Mouse (Mus musculus): ENCODE measurements around the gene Polr3gl. TPM values are rescaled to one million over a fixed set of nuclear protein-coding genes. Genes with fewer than 3 reads are reported as not detected.

Gene Polr3gl
- polyA plus RNA-seq, 1 experiment, result 9.2 TPM

- Histone ChIP-seq H3K4me1 (ENCODE audit: control insufficient read depth, insufficient read depth, insufficient read length) (peaks cover 6% of the 10 kb centered on the region), H3K27ac (ENCODE audit: insufficient read depth, low read length) (no peak overlapping the region), H3K27me3 (ENCODE audit: control insufficient read depth, insufficient read depth, low read length) (peaks cover 15% of the 10 kb centered on the region), H3K4me3 (ENCODE audit: extremely low read depth, insufficient read depth, insufficient read length) (no peak overlapping the region), H3K36me3 (ENCODE audit: control insufficient read depth, insufficient read depth, low read length) (no peaks in the 10 kb centered on the region)
- 70% methylated on average over 5 of the region's 5 CpGs for WGBS
- DNase-seq (ENCODE audit: low read depth in 1 of 2, low spot score in 2 of 2), result no peak
- TF ChIP-seq CTCF (IDR thresholded peaks at IDR 0.05; ENCODE audit: extremely low read depth, insufficient read depth, insufficient read length, insufficient replicate concordance), result no peak
- no peak for TF ChIP-seq POLR2A (IDR thresholded peaks at IDR 0.05; ENCODE audit: low read depth, low read length)
Observed at GRCm38 (mm10) chr3:96602704-96603084, 8.7 kb upstream of the Polr3gl start.

- WGBS, result 70% methylated on average over 10 of the region's 10 CpGs
- H3K27ac ChIP-seq (ENCODE audit: insufficient read depth, low read length), result no peak overlapping the region
- H3K4me3 ChIP-seq (ENCODE audit: extremely low read depth, insufficient read depth, insufficient read length), result no peak overlapping the region
- DNase-seq (ENCODE audit: low read depth in 1 of 2, low spot score in 2 of 2), result no peak
- H3K4me1 ChIP-seq (ENCODE audit: control insufficient read depth, insufficient read depth, insufficient read length), result peaks cover 9% of the 10 kb centered on the region
- no peak for TF ChIP-seq CTCF (IDR thresholded peaks at IDR 0.05; ENCODE audit: extremely low read depth, insufficient read depth, insufficient read length, insufficient replicate concordance)
- no peaks in the 10 kb centered on the region for H3K36me3 ChIP-seq (ENCODE audit: control insufficient read depth, insufficient read depth, low read length)
- H3K27me3 ChIP-seq (ENCODE audit: control insufficient read depth, insufficient read depth, low read length), result peaks cover 20% of the 10 kb centered on the region
Observed at GRCm38 (mm10) chr3:96601941-96602703, 8.1 kb upstream of the Polr3gl start.

- TF ChIP-seq CTCF (IDR thresholded peaks at IDR 0.05; ENCODE audit: extremely low read depth, insufficient read depth, insufficient read length, insufficient replicate concordance), result no peak
- no peak for TF ChIP-seq POLR2A (IDR thresholded peaks at IDR 0.05; ENCODE audit: low read depth, low read length)
- H3K4me1 ChIP-seq (ENCODE audit: control insufficient read depth, insufficient read depth, insufficient read length), result peaks cover 16% of the 10 kb centered on the region
- H3K27me3 ChIP-seq (ENCODE audit: control insufficient read depth, insufficient read depth, low read length), result peaks cover 27% of the 10 kb centered on the region
- peak overlapping the region; percentile 61; the same call in 1 of the 2 replicates for H3K4me3 ChIP-seq (ENCODE audit: extremely low read depth, insufficient read depth, insufficient read length)
- 2% methylated on average over 39 of the region's 40 CpGs for WGBS
- peak overlapping the region; percentile 20; the same call in 1 of the 2 replicates for H3K27ac ChIP-seq (ENCODE audit: insufficient read depth, low read length)
- H3K36me3 ChIP-seq (ENCODE audit: control insufficient read depth, insufficient read depth, low read length), result no peaks in the 10 kb centered on the region
- no peak for DNase-seq (ENCODE audit: low read depth in 1 of 2, low spot score in 2 of 2)
Observed at GRCm38 (mm10) chr3:96601251-96601787, 7.3 kb upstream of the Polr3gl start.

GRCm38 (mm10) chr3:96600639-96601250 is 6.8 kb upstream of the Polr3gl start, which contains the start of gene Lix1l:
Lix1l (plus strand) TSS chr3:96601149.
- peak; percentile 64 to 83 for DNase-seq (ENCODE audit: low read depth in 1 of 2, low spot score in 2 of 2)

GRCm38 (mm10) chr3:96599411-96599810 is 5.4 kb upstream of the Polr3gl start:
- DNase-seq (ENCODE audit: low read depth in 1 of 2, low spot score in 2 of 2), result no peak
- no peak overlapping the region for H3K4me3 ChIP-seq (ENCODE audit: extremely low read depth, insufficient read depth, insufficient read length)
- H3K36me3 ChIP-seq (ENCODE audit: control insufficient read depth, insufficient read depth, low read length), result no peaks in the 10 kb centered on the region
- no peak overlapping the region for H3K27ac ChIP-seq (ENCODE audit: insufficient read depth, low read length)
- H3K4me1 ChIP-seq (ENCODE audit: control insufficient read depth, insufficient read depth, insufficient read length), result peaks cover 19% of the 10 kb centered on the region
- WGBS, result 88% methylated on average over 3 of the region's 3 CpGs
- peaks cover 28% of the 10 kb centered on the region for H3K27me3 ChIP-seq (ENCODE audit: control insufficient read depth, insufficient read depth, low read length)
- no peak for TF ChIP-seq CTCF (IDR thresholded peaks at IDR 0.05; ENCODE audit: extremely low read depth, insufficient read depth, insufficient read length, insufficient replicate concordance)
- no peak for TF ChIP-seq POLR2A (IDR thresholded peaks at IDR 0.05; ENCODE audit: low read depth, low read length)

More at GRCm38 (mm10) chr3:96600639-96601250, 6.8 kb upstream of the Polr3gl start, which contains the start of gene Lix1l:
- Histone ChIP-seq H3K27ac (ENCODE audit: insufficient read depth, low read length) (peak within 1 kb of the TSS; percentile 20; the same call in 1 of the 2 replicates), H3K4me3 (ENCODE audit: extremely low read depth, insufficient read depth, insufficient read length) (peak within 1 kb of the TSS; percentile 61), H3K27me3 (ENCODE audit: control insufficient read depth, insufficient read depth, low read length) (peaks cover 28% of the 10 kb centered on the region), H3K36me3 (ENCODE audit: control insufficient read depth, insufficient read depth, low read length) (no peaks in the 10 kb centered on the region), H3K4me1 (ENCODE audit: control insufficient read depth, insufficient read depth, insufficient read length) (peaks cover 19% of the 10 kb centered on the region)
- TF ChIP-seq POLR2A (IDR thresholded peaks at IDR 0.05; ENCODE audit: low read depth, low read length) (no peak), CTCF (IDR thresholded peaks at IDR 0.05; ENCODE audit: extremely low read depth, insufficient read depth, insufficient read length, insufficient replicate concordance) (no peak)
- 2% methylated on average over 27 of the region's 27 CpGs for WGBS

GRCm38 (mm10) chr3:96599069-96599393 is 5.0 kb upstream of the Polr3gl start:
- no peak for DNase-seq (ENCODE audit: low read depth in 1 of 2, low spot score in 2 of 2)
- Histone ChIP-seq H3K4me1 (ENCODE audit: control insufficient read depth, insufficient read depth, insufficient read length) (peaks cover 19% of the 10 kb centered on the region), H3K4me3 (ENCODE audit: extremely low read depth, insufficient read depth, insufficient read length) (no peak overlapping the region), H3K27ac (ENCODE audit: insufficient read depth, low read length) (no peak overlapping the region), H3K36me3 (ENCODE audit: control insufficient read depth, insufficient read depth, low read length) (no peaks in the 10 kb centered on the region), H3K27me3 (ENCODE audit: control insufficient read depth, insufficient read depth, low read length) (peaks cover 28% of the 10 kb centered on the region)
- WGBS, result 78% methylated on average over 8 of the region's 8 CpGs
- TF ChIP-seq CTCF (IDR thresholded peaks at IDR 0.05; ENCODE audit: extremely low read depth, insufficient read depth, insufficient read length, insufficient replicate concordance) (no peak), POLR2A (IDR thresholded peaks at IDR 0.05; ENCODE audit: low read depth, low read length) (no peak)

All from spleen, adult 2 months (tissue).